Mouse (Mus musculus) forebrain, embryonic 16.5 days (tissue): ENCODE data around the gene L2hgdh. TPM values are rescaled to one million over a fixed set of nuclear protein-coding genes. Genes with fewer than 3 reads are reported as not detected.

ENCODE experiments used
- ATAC-seq: fragments of 200-750 bp; cut with Nextera tagmentation; 2 replicates; pipeline ENCODE4 v1.8.0; 2017; ENCODE audit warnings: mild to moderate bottlenecking, moderate library complexity
- H3K27ac ChIP-seq: fragments of 300-500 bp; sonication (generic); 2 replicates; pipeline ENCODE4 v1.5.1; 2014; ENCODE audit warnings: low read length, control low read depth
- H3K27me3 ChIP-seq: fragments of 300-500 bp; sonication (generic); replicated peaks from 2 replicates; pipeline ENCODE4 v1.6.1; 2014; ENCODE audit warnings: low read length; ENCODE audit not compliant: control insufficient read depth, insufficient read depth
- H3K36me3 ChIP-seq: fragments of 300-500 bp; sonication (generic); 2 replicates; pipeline ENCODE4 v1.6.1; 2014; ENCODE audit not compliant: control insufficient read depth, insufficient read depth
- H3K4me1 ChIP-seq: fragments of 300-500 bp; sonication (generic); replicated peaks from 2 replicates; pipeline ENCODE4 v1.6.1; 2014; ENCODE audit warnings: low read length; ENCODE audit not compliant: control insufficient read depth, insufficient read depth
- H3K4me2 ChIP-seq: fragments of 300-500 bp; sonication (generic); 2 replicates; pipeline ENCODE4 v1.6.1; 2014; ENCODE audit warnings: mild to moderate bottlenecking, low read length, control low read depth
- H3K4me3 ChIP-seq: fragments of 300-500 bp; sonication (generic); replicated peaks from 2 replicates; pipeline ENCODE4 v1.5.1; 2014; ENCODE audit warnings: mild to moderate bottlenecking, low read length, control low read depth
- H3K9ac ChIP-seq: fragments of 300-500 bp; sonication (generic); replicated peaks from 2 replicates; pipeline ENCODE4 v1.6.1; 2014; ENCODE audit warnings: low read depth, low read length, control low read depth
- H3K9me3 ChIP-seq: fragments of 300-500 bp; sonication (generic); 2 replicates; pipeline ENCODE4 v1.6.1; 2016; ENCODE audit warnings: low read length; ENCODE audit not compliant: control insufficient read depth
- WGBS: fragments of 180-500 bp; shearing (Covaris S2); extraction: QIAGEN DNeasy Blood & Tissue Kit; methylation state at CpG from one replicate; pipeline ENCODE4 v1.1.7; 2014; 5-methylcytosine and 5-hydroxymethylcytosine counted together
- microRNA counts: library from miRNA; unstranded; fragments of <30 nt; microRNA quantifications from one replicate; lab custom pipeline; 2016
- microRNA-seq: library from miRNA; unstranded; fragments of <30 nt; microRNA quantifications from one replicate; pipeline ENCODE4, GENCODE M21; 2017
- polyA plus RNA-seq: library from polyadenylated mRNA; unstranded; fragments of >200 nt; fragmentation: Nextera tagmentation; extraction: Ambion mirVana; gene quantifications from 2 replicates; pipeline ENCODE4 v1.2.1, GENCODE M21; 2015

L2hgdh gene
- polyA plus RNA-seq, 1 experiment from 2014 or later = 15.0 TPM

DNA sequence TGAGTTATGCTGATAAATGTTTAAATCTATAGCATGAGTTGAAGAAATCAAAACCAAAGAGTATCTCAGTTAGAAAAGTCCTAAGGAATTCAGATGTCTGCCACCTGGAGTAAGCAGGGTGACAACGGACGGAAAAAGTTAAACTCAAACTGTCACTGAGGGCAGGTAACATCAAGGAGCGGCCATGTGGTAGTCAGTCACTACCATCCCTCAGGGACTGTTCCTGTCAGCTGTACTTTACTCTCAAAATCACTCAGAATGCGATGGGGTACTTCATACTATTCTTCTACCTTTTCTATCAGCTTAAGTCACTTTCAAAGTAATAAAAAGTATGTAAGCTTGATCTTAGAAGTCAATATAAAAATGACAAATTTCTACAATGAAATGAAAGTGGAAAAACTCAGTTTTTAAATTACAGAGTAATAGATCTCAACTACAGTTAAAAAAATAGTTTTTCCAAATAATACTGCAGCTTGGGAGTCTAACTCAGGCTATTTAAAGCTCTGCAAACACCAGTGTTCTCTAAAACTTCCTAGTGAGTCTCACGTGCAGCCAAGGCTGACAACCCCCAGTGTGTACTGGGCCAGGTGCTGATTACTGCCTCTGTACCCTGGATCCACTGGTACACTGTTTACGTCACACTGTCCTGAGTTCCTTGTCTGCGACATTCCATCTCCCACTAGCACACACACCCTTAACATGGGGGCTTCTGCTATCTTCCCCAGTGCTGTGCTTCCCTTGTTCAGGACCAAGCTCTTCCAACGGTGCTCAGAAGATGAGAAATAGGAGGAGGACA lies 78.7 kb downstream of the L2hgdh start:
- H3K36me3 ChIP-seq = no peaks in the 10 kb centered on the region; the same call in none of the 2 replicates
- no peaks in the 10 kb centered on the region for H3K27me3 ChIP-seq
- no peak overlapping the region for H3K9ac ChIP-seq
- no peak for ATAC-seq
- H3K4me3 ChIP-seq = no peak overlapping the region
- peaks cover 5% of the 10 kb centered on the region for H3K4me1 ChIP-seq
- no peak overlapping the region for H3K4me2 ChIP-seq
- 91% methylated on average over 8 of the region's 8 CpGs for WGBS
- no peaks in the 10 kb centered on the region for H3K9me3 ChIP-seq
- no peak overlapping the region for H3K27ac ChIP-seq

DNA sequence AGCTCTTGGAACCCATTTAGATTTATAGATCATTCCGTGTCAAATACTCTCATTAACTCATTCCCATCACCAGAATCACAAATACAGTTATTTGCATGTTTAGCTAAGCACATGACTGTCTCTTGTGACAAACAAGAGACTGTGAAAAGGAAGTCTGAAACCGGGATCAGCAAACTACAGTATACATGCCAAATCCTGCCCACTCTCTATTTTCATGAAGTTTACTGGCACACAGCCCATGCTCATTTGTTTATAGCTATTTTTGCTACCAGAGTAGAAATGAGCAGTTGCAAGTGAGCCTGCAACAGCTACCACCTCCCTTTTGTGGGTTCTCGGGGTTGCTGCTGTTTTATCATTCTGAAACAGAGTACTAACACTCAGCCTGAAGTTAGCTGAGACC lies 79.8 kb downstream of the L2hgdh start:
- ATAC-seq = peak; percentile 62
- WGBS = 19% methylated on average over 3 of the region's 3 CpGs

DNA sequence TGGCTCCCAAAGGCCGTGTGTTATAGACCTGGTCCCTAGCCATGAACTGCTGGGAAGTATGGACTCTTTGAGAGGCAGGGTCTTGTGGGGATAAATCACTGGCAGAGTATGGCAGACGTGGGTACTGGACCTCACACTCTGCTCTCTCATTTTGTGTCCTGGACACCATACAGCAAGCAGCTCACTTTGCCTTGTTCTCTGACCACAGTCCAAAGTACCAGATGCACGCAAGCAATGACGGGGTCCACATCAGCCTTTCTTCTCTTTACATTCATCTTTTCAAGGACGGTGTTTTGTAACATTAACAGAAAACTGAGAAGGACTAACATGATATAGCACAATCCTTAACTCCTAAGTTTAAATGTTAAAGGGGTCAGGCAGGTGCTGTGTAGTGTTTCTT lies 81.8 kb downstream of the L2hgdh start:
- peaks cover 5% of the 10 kb centered on the region for H3K4me1 ChIP-seq
- no peak overlapping the region for H3K9ac ChIP-seq
- no peak overlapping the region for H3K4me3 ChIP-seq
- ATAC-seq = no peak
- H3K27ac ChIP-seq = no peak overlapping the region
- H3K9me3 ChIP-seq = no peaks in the 10 kb centered on the region
- WGBS = 92% methylated on average over 5 of the region's 5 CpGs
- H3K27me3 ChIP-seq = no peaks in the 10 kb centered on the region
- no peak overlapping the region for H3K4me2 ChIP-seq
- peaks cover 8% of the 10 kb centered on the region for H3K36me3 ChIP-seq

More for the DNA sequence above, 79.8 kb downstream of the L2hgdh start:
- Histone ChIP-seq H3K9me3 (no peaks in the 10 kb centered on the region), H3K4me1 (peaks cover 5% of the 10 kb centered on the region), H3K27ac (no peak overlapping the region), H3K4me3 (no peak overlapping the region), H3K9ac (no peak overlapping the region), H3K36me3 (no peaks in the 10 kb centered on the region; the same call in none of the 2 replicates), H3K27me3 (no peaks in the 10 kb centered on the region), H3K4me2 (no peak overlapping the region)

MicroRNA genes within 50 kb of the gene (microRNA counts, 519-probe panel; counts per million panel counts)
- not detected for microRNA mmu-miR-681 (lab: Ali Mortazavi, UCI)

Small RNA genes within 50 kb of the gene (microRNA-seq; reads per million reads assigned to microRNA genes)
- not detected for gene Mir681

Other genes starting within 250 kb of the L2hgdh start
- gene Vcpkmt, start 141.8 kb downstream of the L2hgdh start, polyA plus RNA-seq = 30.6 and 33.5 TPM in 2 replicates
- gene Sos2, start 43.0 kb downstream of the L2hgdh start, polyA plus RNA-seq = 11.0 and 11.8 TPM in 2 replicates
- 26.0 and 26.1 TPM in 2 replicates for gene Atp5s, start 77 bp upstream of the L2hgdh start, polyA plus RNA-seq
- gene Cdkl1, start 66.4 kb upstream of the L2hgdh start, polyA plus RNA-seq = 4.9 and 6.9 TPM in 2 replicates
- 122 and 124 TPM in 2 replicates for gene Atl1, start 167.7 kb upstream of the L2hgdh start, polyA plus RNA-seq
- gene Map4k5, start 168.3 kb upstream of the L2hgdh start, polyA plus RNA-seq = 34.5 and 38.1 TPM in 2 replicates